Mouse (Mus musculus) forebrain, embryonic 12.5 days (tissue): ENCODE measurements around the gene Fxn. TPM values are rescaled to one million over a fixed set of nuclear protein-coding genes. Genes with fewer than 3 reads are reported as not detected.
A peak's percentile ranks its signal among the peaks of the same experiment; 100 is the strongest.

Experiments used
- ATAC-seq: fragments of 200-750 bp; cut with Nextera tagmentation; 2 replicates; pipeline ENCODE4 v1.8.0; 2017; ENCODE audit warnings: moderate TSS enrichment; ENCODE audit not compliant: low FRiP score
- H3K27ac ChIP-seq: fragments of 300-500 bp; sonication (generic); 2 replicates; pipeline ENCODE4 v1.5.1; 2016; ENCODE audit warnings: mild to moderate bottlenecking
- H3K27me3 ChIP-seq: fragments of 300-500 bp; sonication (generic); 2 replicates; pipeline ENCODE4 v1.6.1; 2016; ENCODE audit warnings: mild to moderate bottlenecking
- H3K36me3 ChIP-seq: fragments of 300-500 bp; sonication (generic); replicated peaks from 2 replicates; pipeline ENCODE4 v1.6.1; 2016; ENCODE audit warnings: mild to moderate bottlenecking
- H3K4me1 ChIP-seq: fragments of 300-500 bp; sonication (generic); 2 replicates; pipeline ENCODE4 v1.6.1; 2016
- H3K4me2 ChIP-seq: fragments of 300-500 bp; sonication (generic); 2 replicates; pipeline ENCODE4 v1.6.1; 2016; ENCODE audit warnings: mild to moderate bottlenecking, moderate library complexity
- H3K4me3 ChIP-seq: fragments of 300-500 bp; sonication (generic); replicated peaks from 2 replicates; pipeline ENCODE4 v1.5.1; 2016; ENCODE audit warnings: mild to moderate bottlenecking
- H3K9ac ChIP-seq: fragments of 300-500 bp; sonication (generic); 2 replicates; pipeline ENCODE4 v1.6.1; 2016; ENCODE audit warnings: mild to moderate bottlenecking
- H3K9me3 ChIP-seq: fragments of 300-500 bp; sonication (generic); 2 replicates; pipeline ENCODE4 v1.6.1; 2016
- WGBS: fragments of 180-500 bp; shearing (Covaris S2); methylation state at CpG from one replicate; pipeline ENCODE4 v1.1.7; 2016; 5-methylcytosine and 5-hydroxymethylcytosine counted together
- polyA plus RNA-seq: library from polyadenylated mRNA; unstranded; fragments of >200 nt; fragmentation: Nextera tagmentation; extraction: Ambion mirVana; gene quantifications from 2 replicates; pipeline ENCODE4 v1.2.1, GENCODE M21; 2016

Gene Fxn
- polyA plus RNA-seq, 1 experiment from 2014 or later: 52.2 TPM

DNA sequence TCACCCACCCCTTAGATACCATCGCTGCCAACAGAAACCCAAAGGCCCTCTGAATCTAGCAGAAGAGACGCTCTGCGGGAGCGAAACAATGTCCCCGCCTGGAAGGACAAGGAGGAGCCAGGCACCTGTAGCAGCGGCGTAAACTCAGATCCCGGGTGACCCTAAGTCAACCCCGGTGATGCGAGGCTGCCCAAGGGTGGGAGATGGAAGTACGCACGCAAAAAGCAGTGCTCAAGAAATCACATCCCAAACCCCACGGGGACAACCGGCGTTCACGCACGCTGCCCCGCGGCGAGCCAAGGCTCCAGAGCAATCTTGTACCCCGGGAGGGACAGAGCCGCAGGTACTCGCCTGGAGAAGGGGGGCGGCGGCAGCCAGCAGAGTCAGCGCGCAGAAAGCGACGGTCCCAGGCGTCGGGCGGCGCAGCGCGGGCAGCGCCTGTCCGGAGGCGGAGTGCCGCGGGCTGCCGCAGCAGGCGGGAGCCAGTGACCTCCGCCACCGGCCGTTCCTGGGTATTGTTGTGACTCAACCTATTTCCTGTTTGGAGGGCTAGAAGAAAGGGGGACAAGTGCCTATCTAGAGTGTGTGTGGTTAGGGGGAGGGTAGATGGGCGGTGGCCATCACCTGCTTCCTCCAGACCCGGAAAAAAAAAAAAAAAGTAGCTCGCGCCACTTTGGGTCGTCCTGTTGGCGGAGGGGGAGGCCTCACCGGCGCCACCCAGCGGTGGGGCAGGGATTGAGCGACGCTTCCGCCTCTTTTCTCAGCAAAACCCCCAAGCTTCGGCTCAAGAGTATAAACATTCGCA, 55.7 kb downstream of the Fxn start, which contains the start of gene Tjp2:
Gene Tjp2 (minus strand): TSS at position 531 of the 805 bp plus-strand sequence.
- H3K27me3 ChIP-seq: peaks cover 37% of the 10 kb centered on the region
- H3K27ac ChIP-seq: peak within 1 kb of the TSS; percentile 36
- no peaks in the 10 kb centered on the region for H3K9me3 ChIP-seq
- H3K36me3 ChIP-seq: no peaks in the 10 kb centered on the region
- ATAC-seq: peak; percentile 39
- H3K9ac ChIP-seq: peak within 1 kb of the TSS; percentile 59
- peak within 1 kb of the TSS; percentile 87 for H3K4me2 ChIP-seq
- under 1% methylated on average over 59 of the region's 59 CpGs for WGBS
- H3K4me1 ChIP-seq: peaks cover 27% of the 10 kb centered on the region
- peak within 1 kb of the TSS; percentile 49 for H3K4me3 ChIP-seq

DNA sequence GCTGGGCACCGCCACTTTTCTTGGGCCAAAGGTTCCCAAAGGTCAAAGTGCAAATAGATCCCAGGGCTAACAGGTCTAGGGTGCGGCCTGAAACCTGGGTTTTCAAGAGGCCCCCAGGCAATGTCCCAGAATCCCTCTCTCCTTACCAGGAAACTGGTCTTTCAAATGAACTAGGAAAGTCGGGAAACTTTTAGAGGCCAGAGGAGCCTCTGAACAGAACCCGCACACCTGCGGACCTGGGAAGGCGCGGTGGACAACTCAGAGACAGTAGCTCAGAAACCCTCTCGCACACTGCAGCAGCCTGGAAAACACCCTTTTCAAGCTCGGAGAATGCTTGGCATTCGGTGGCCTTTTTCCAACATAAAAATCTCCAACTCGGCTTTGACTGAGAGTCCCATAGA, 56.6 kb downstream of the Fxn start:
- WGBS: 9% methylated on average over 11 of the region's 11 CpGs
- peaks cover 37% of the 10 kb centered on the region for H3K27me3 ChIP-seq
- no peaks in the 10 kb centered on the region for H3K36me3 ChIP-seq
- no peak overlapping the region for H3K27ac ChIP-seq
- H3K9ac ChIP-seq: no peak overlapping the region
- no peaks in the 10 kb centered on the region for H3K9me3 ChIP-seq
- H3K4me3 ChIP-seq: peak overlapping the region; percentile 49
- peaks cover 35% of the 10 kb centered on the region for H3K4me1 ChIP-seq
- ATAC-seq: no peak
- peak overlapping the region; percentile 87 for H3K4me2 ChIP-seq

- no peaks in the 10 kb centered on the region for H3K36me3 ChIP-seq
- no peak for ATAC-seq
- no peak overlapping the region for H3K4me2 ChIP-seq
- peaks cover 35% of the 10 kb centered on the region for H3K4me1 ChIP-seq
- 0 out of 2 replicates have a peak overlapping the region, but pooled peaks have one; percentile 14 for H3K27ac ChIP-seq
- WGBS: 88% methylated on average over 4 of the region's 4 CpGs
- H3K9me3 ChIP-seq: no peaks in the 10 kb centered on the region
- H3K9ac ChIP-seq: no peak overlapping the region
- peaks cover 34% of the 10 kb centered on the region for H3K27me3 ChIP-seq
- no peak overlapping the region for H3K4me3 ChIP-seq
Measured at GRCm38 (mm10) chr19:24221455-24221854, 59.0 kb downstream of the Fxn start.

GRCm38 (mm10) chr19:24220795-24221445, 59.5 kb downstream of the Fxn start:
- Histone ChIP-seq H3K36me3 (no peaks in the 10 kb centered on the region), H3K4me1 (peaks cover 35% of the 10 kb centered on the region), H3K27me3 (peaks cover 30% of the 10 kb centered on the region), H3K9ac (no peak overlapping the region), H3K9me3 (no peaks in the 10 kb centered on the region), H3K27ac (0 out of 2 replicates have a peak overlapping the region, but pooled peaks have one; percentile 14), H3K4me3 (no peak overlapping the region), H3K4me2 (0 out of 2 replicates have a peak overlapping the region, but pooled peaks have one; percentile 1)
- WGBS: 17% methylated on average over 14 of the region's 14 CpGs
- no peak for ATAC-seq

DNA sequence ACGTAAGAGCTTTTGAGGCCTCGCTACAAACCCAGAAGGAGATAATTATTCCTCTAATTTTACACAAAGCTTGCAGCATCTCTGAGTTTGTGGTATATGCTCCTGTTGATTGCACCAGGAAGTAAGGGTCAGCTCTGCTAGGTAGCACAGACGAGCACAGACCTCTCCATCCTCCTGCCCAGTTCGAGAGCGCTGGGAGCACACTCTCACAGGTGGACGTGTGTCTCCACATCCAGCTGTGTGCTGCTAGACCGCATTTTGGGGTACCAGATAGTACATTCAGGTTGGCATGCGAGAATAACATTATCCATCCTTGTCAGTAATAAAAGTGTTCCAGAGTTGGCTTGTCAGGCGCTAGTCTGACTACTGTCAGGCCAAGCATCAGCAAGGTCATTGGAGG, 61.4 kb downstream of the Fxn start:
- H3K4me3 ChIP-seq: no peak overlapping the region
- no peaks in the 10 kb centered on the region for H3K36me3 ChIP-seq
- no peak overlapping the region for H3K9ac ChIP-seq
- H3K27me3 ChIP-seq: peaks cover 17% of the 10 kb centered on the region
- 70% methylated on average over 9 of the region's 9 CpGs for WGBS
- H3K4me2 ChIP-seq: no peak overlapping the region
- no peaks in the 10 kb centered on the region for H3K9me3 ChIP-seq
- no peak overlapping the region for H3K27ac ChIP-seq
- ATAC-seq: no peak
- peaks cover 21% of the 10 kb centered on the region for H3K4me1 ChIP-seq

DNA sequence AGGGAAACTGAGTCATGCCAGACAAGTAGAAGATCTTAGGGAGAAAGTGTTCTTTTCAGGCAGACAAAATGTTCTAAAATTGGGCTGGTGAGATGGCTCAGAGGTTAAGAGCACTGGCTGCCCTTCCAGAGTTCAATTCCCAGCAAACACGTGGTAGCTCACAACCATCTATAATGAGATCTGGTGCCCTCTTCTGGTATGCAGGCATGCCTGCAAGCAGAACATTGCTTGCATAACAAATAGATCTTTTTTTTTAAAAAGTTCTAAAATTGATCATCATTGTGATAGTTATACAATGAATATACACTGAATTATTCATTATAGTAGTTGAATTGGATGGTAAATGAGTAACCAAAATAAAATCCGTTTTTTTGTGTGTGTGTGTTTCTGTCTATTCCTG, 62.1 kb downstream of the Fxn start:
- Histone ChIP-seq H3K9ac (no peak overlapping the region), H3K27me3 (peaks cover 10% of the 10 kb centered on the region), H3K36me3 (no peaks in the 10 kb centered on the region), H3K27ac (no peak overlapping the region), H3K9me3 (no peaks in the 10 kb centered on the region), H3K4me3 (no peak overlapping the region), H3K4me2 (no peak overlapping the region), H3K4me1 (peaks cover 19% of the 10 kb centered on the region)
- 40% methylated on average over 2 of the region's 2 CpGs for WGBS
- ATAC-seq: no peak

DNA sequence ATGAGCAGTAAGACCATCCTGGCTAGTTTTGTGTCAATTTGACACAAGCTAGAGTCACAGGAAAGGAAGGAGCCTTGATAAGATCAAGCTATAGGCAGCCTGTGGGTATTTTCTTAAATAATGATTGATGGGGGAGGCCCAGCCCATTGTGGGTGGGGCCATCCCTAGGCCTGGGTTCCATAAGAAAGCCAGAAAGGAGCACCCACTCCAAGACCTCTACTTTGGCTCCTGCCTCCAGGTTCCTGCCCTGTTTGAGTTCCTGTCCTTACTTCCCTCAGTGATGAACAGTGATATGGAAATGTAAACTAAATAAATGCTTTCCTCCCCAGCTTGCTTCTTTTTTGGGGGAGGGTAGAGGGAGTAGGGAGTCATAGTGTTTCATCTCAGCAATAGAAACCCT, 62.6 kb downstream of the Fxn start:
- H3K4me3 ChIP-seq: no peak overlapping the region
- H3K4me2 ChIP-seq: no peak overlapping the region
- H3K36me3 ChIP-seq: no peaks in the 10 kb centered on the region
- peaks cover 7% of the 10 kb centered on the region for H3K27me3 ChIP-seq
- ATAC-seq: no peak
- no peak overlapping the region for H3K27ac ChIP-seq
- H3K9ac ChIP-seq: no peak overlapping the region
- peaks cover 19% of the 10 kb centered on the region for H3K4me1 ChIP-seq
- no peaks in the 10 kb centered on the region for H3K9me3 ChIP-seq

GRCm38 (mm10) chr19:24216771-24217170, 63.6 kb downstream of the Fxn start:
- H3K9me3 ChIP-seq: no peaks in the 10 kb centered on the region
- H3K27ac ChIP-seq: no peak overlapping the region
- 69% methylated on average over 9 of the region's 9 CpGs for WGBS
- H3K4me2 ChIP-seq: no peak overlapping the region
- H3K36me3 ChIP-seq: no peaks in the 10 kb centered on the region
- H3K4me1 ChIP-seq: peaks cover 19% of the 10 kb centered on the region
- no peak overlapping the region for H3K9ac ChIP-seq
- no peaks in the 10 kb centered on the region for H3K27me3 ChIP-seq
- no peak overlapping the region for H3K4me3 ChIP-seq
- ATAC-seq: no peak

DNA sequence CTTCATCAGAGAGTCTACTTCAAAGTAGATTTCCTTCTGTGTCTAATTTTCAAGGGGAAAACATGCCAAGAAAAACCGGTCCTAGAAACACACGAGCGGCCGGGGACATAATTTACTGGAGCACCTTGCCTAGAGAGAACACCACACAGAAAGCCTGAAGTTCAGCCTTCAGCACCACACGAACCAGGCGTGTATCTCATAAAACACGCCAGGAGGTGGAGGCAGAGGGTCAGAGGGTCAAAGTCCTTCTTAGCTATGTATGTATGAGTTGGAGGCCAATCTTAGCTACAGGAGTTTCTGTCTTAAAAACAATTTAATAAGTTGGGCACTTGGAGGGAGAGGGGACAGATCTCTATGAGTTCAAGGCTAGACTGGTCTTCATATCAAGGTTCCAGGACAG, 65.5 kb downstream of the Fxn start:
- ATAC-seq: no peak
- no peaks in the 10 kb centered on the region for H3K36me3 ChIP-seq
- H3K9ac ChIP-seq: no peak overlapping the region
- H3K4me1 ChIP-seq: peaks cover 10% of the 10 kb centered on the region; the same call in 1 of the 2 replicates
- no peaks in the 10 kb centered on the region for H3K9me3 ChIP-seq
- 87% methylated on average over 7 of the region's 7 CpGs for WGBS
- no peak overlapping the region for H3K4me2 ChIP-seq
- H3K27me3 ChIP-seq: no peaks in the 10 kb centered on the region
- no peak overlapping the region for H3K27ac ChIP-seq
- H3K4me3 ChIP-seq: no peak overlapping the region

DNA sequence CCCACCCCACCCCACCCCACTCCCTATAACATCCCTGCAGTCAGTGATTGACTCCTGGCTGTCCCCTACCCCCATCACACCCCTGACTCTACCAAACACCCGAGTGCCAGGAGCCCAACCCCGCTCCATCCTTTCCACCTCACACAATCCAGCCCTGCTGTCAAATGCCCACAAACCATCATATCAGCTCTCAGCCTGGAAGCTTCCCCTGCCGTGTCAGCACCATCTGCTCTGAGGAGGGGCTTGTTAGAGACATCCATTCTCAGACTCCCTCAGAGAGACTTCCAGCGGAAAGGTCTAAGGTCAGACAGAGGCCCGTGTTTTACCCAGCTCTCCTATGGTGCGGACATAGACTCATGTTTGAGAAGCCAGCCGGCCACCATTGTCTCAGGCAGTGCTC, 67.1 kb downstream of the Fxn start:
- H3K9me3 ChIP-seq: no peaks in the 10 kb centered on the region
- no peaks in the 10 kb centered on the region for H3K36me3 ChIP-seq
- no peaks in the 10 kb centered on the region for H3K4me1 ChIP-seq
- 0 out of 2 replicates have a peak overlapping the region, but pooled peaks have one; percentile 25 for H3K27ac ChIP-seq
- no peak for ATAC-seq
- H3K9ac ChIP-seq: no peak overlapping the region
- no peak overlapping the region for H3K4me2 ChIP-seq
- H3K27me3 ChIP-seq: no peaks in the 10 kb centered on the region
- WGBS: 61% methylated on average over 7 of the region's 7 CpGs
- no peak overlapping the region for H3K4me3 ChIP-seq

DNA sequence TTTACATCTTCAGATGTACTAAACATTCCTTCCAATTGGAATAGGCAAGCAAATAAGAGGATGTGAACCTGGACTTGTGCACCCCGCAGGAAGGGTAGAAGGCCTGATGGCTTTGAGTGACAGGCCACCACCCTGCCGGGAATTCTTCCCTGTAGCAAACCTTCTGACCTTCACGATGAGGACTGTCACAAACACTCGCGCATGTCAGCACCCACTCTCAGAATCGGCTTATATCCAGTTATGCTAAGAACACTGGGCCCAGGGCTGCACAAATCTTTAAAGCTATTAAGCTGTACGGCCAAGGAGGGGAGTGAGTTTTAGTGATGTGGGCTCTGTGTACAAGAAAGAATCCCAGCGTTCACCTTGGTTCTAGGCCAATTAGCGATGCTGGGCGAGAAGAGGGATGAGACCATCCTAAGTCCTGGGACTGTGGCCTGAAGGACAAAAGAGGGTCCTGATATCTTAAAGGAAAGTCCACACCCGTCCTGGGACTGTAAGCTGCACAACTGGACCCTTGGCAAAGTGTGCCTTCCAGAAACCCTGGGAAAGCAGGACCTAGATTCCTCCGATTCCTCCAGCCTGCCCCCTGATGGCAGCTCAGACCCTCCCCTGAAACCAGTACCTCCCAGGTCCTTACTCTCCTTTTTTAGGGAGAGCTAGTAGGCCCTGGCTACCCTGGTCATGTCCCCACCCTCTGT, 67.7 kb downstream of the Fxn start:
- Histone ChIP-seq H3K4me1 (no peaks in the 10 kb centered on the region), H3K9ac (no peak overlapping the region), H3K27me3 (no peaks in the 10 kb centered on the region), H3K27ac (no peak overlapping the region), H3K4me3 (no peak overlapping the region), H3K36me3 (no peaks in the 10 kb centered on the region), H3K4me2 (no peak overlapping the region), H3K9me3 (no peaks in the 10 kb centered on the region)
- ATAC-seq: no peak
- 87% methylated on average over 12 of the region's 12 CpGs for WGBS
